Mouse (Mus musculus): ENCODE data around the gene P3h3. TPM values are rescaled to one million over a fixed set of nuclear protein-coding genes. Genes with fewer than 3 reads are reported as not detected.
"Not testable (repeated sequence)": the region's sequence is repeated elsewhere in the genome, so short reads cannot be mapped to it uniquely, and the experiment has no call there.

The P3h3 gene
- polyA plus RNA-seq, 1 experiment from 2014 or later = 9.7 TPM

DNA sequence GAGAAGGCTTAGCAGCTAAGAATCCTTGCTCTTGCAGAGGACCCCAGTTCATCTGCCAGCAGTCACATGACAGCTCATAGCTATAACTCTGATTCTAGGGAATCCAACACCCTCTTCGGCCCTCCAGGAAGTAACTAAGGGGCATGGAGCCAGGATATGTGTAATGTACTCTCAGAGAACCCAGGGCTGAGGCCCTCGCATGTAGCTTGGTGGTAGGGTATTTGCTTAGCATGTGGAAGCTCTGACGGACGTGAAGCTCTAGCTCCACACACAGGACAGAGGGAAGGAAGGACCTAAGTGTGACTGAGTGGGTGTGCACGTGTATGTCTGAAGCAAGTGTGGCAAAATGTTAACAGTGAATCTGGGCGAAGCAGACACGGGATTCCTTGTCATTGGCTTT lies 21.1 kb downstream of the P3h3 start:
- no peak for DNase-seq (ENCODE audit: extremely low spot score, low spot score)
- Histone ChIP-seq H3K27me3 (ENCODE audit: poor library complexity, severe bottlenecking) (peaks cover 14% of the 10 kb centered on the region; the same call in 1 of the 2 replicates), H3K4me1 (peaks cover 71% of the 10 kb centered on the region), H3K36me3 (replicated peaks) (peaks cover 48% of the 10 kb centered on the region), H3K27ac (no peak overlapping the region), H3K4me3 (no peak overlapping the region), H3K9me3 (no peaks in the 10 kb centered on the region)
- WGBS = 87% methylated on average over 7 of the region's 7 CpGs

DNA sequence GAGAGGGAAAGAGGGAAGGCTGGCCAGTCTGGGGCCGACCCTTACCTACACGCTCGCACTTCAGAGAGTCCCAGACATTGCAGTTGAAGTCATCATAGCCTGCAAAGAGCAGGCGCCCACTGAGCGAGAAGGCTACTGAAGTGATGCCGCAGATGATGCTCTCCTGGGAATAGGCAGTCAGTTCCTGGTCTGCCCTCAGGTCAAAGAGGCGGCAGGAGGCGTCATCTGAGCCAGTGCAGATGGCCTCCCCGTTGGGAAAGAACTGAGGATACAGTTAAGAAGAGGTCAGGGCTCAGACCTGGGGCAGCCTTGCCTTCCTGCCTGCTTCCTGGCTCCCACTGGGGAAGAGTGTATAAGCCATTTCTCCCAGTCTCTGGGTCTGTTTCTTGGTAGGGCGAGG lies 22.0 kb downstream of the P3h3 start:
- DNase-seq (ENCODE audit: extremely low spot score, low spot score) = no peak
- Histone ChIP-seq H3K4me1 (peaks cover 76% of the 10 kb centered on the region), H3K4me3 (peak overlapping the region; percentile 13; the same call in 1 of the 2 replicates), H3K27ac (peak overlapping the region; percentile 17; the same call in 1 of the 2 replicates), H3K9me3 (no peaks in the 10 kb centered on the region), H3K36me3 (replicated peaks) (peaks cover 47% of the 10 kb centered on the region), H3K27me3 (ENCODE audit: poor library complexity, severe bottlenecking) (peaks cover 11% of the 10 kb centered on the region; the same call in 1 of the 2 replicates)
- 60% methylated on average over 10 of the region's 10 CpGs for WGBS

GRCm38 (mm10) chr6:124834512-124835081 lies 23.0 kb downstream of the P3h3 start:
- no peaks in the 10 kb centered on the region for H3K9me3 ChIP-seq
- no peak overlapping the region for H3K27ac ChIP-seq
- H3K27me3 ChIP-seq (ENCODE audit: poor library complexity, severe bottlenecking) = peaks cover 6% of the 10 kb centered on the region; the same call in 1 of the 2 replicates
- WGBS = 85% methylated on average over 6 of the region's 6 CpGs
- no peak overlapping the region for H3K4me3 ChIP-seq
- DNase-seq (ENCODE audit: extremely low spot score, low spot score) = no peak
- H3K4me1 ChIP-seq = peaks cover 70% of the 10 kb centered on the region
- peaks cover 47% of the 10 kb centered on the region for H3K36me3 ChIP-seq (replicated peaks)

GRCm38 (mm10) chr6:124831649-124832048 lies 25.9 kb downstream of the P3h3 start:
- no peak for DNase-seq (ENCODE audit: extremely low spot score, low spot score)
- Histone ChIP-seq H3K4me1 (peaks cover 74% of the 10 kb centered on the region), H3K9me3 (no peaks in the 10 kb centered on the region), H3K27ac (no peak overlapping the region), H3K27me3 (ENCODE audit: poor library complexity, severe bottlenecking) (no peaks in the 10 kb centered on the region), H3K36me3 (replicated peaks) (peaks cover 57% of the 10 kb centered on the region), H3K4me3 (peak overlapping the region; percentile 74)
- WGBS = 96% methylated on average over 8 of the region's 8 CpGs

- H3K36me3 ChIP-seq (replicated peaks) = peaks cover 62% of the 10 kb centered on the region
- 93% methylated on average over 4 of the region's 4 CpGs for WGBS
- not testable (repeated sequence) for H3K27ac ChIP-seq; DNase-seq (ENCODE audit: extremely low spot score, low spot score); H3K9me3 ChIP-seq; H3K27me3 ChIP-seq (ENCODE audit: poor library complexity, severe bottlenecking)
- peaks cover 73% of the 10 kb centered on the region for H3K4me1 ChIP-seq
- peak overlapping the region; percentile 74 for H3K4me3 ChIP-seq
Observed at GRCm38 (mm10) chr6:124831199-124831598, 26.4 kb downstream of the P3h3 start.

DNA sequence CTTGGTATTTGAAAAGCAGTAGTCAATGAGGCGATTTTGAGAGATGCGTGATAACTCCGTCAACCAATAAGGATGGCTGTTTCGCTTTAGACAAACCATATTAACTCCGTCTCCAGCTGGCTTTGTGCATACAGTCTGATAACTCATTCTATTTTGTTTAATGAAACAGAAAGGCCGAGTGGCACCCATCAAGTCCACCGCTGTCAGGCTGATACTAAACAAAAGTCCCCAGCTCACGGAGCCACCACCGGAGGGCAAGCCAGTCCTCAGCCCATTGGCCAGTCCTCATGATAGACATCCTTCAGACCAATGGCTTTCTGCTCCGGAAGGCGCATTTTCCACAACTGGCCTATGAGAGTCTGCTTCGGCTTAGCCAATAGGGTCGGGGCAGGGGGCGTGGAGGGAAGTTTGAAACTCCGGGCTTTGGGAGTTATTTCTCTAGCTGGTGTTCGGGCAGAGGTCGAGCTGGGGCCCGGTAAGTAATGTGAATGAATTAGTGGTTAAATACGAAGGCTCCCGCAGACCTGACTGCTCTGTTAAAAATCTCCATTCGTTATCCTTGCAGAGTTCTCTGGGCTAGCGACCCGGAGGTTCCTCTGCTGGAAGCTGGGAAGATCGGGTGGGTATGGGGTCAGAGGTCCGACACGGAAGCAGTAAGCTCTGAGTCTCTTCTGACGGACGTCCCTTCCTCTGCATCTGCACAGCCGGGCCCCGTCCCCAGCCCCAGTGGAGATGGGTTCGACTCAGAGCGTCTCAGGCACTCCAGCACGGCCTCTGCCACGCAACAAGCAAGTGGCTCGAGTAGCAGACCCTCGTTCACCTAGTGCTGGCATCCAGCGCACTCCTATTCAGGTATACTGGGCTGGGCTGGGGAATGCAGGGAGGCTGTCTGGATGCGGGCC lies 27.5 kb downstream of the P3h3 start:
- no peaks in the 10 kb centered on the region for H3K27me3 ChIP-seq (ENCODE audit: poor library complexity, severe bottlenecking)
- peaks cover 65% of the 10 kb centered on the region for H3K36me3 ChIP-seq (replicated peaks)
- H3K4me3 ChIP-seq = peak overlapping the region; percentile 74
- DNase-seq (ENCODE audit: extremely low spot score, low spot score) = peak; percentile 95
- H3K4me1 ChIP-seq = peaks cover 61% of the 10 kb centered on the region
- H3K9me3 ChIP-seq = no peaks in the 10 kb centered on the region
- under 1% methylated on average over 38 of the region's 38 CpGs for WGBS
- peak overlapping the region; percentile 93 for H3K27ac ChIP-seq

DNA sequence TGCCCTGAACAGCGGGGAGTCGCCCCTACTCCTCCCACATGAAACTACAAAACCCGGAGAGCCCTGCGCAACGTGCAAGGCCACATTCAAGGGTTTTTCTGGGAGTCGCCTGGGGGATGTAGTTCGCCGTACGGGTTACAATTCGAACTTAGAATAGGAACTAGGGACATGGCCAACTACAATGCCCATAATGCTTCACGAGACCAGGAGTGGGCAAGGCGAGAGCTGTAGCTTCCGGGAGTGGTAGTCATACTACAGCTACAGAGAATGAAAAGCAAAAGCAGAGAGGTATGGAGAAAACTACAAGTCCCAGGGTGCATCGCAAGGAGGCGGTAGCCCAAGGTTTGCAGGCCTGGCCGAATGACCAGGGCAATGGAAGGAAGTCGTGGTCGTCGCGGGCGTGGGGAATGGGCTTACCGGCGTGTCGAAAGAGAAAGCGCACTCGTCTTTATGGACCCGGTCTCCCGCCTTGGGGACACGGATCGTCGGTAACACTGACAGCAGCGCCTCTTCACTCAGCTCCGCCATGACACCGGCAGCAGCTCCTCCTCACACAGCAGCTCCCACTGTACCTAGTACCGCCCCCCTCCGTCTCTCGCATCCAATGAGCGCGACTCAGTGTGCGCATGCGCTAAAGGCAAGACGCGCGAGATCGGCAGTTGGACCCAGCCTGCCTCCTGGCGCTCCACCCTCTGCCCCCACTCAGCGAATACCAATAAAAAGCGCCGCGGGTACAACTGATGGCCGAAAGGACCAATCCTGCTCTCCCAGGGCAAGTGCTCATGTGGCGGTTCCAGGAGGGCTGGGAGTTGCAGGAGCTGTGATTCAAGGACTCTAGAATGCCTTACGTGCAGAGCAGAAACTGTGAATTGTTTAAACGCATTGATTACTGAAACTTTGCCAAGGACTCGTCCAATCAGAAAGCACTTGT lies 28.4 kb downstream of the P3h3 start, which contains the start of the genes Usp5 and Cdca3:
TSS of gene Usp5 (minus strand) at position 617 of the 931 bp plus-strand sequence.
TSS of gene Cdca3 (plus strand) at position 680 of the 931 bp plus-strand sequence.
- DNase-seq (ENCODE audit: extremely low spot score, low spot score) = peak; percentile 99
- Histone ChIP-seq H3K9me3 (no peaks in the 10 kb centered on the region), H3K4me3 (peak within 1 kb of the TSS; percentile 74), H3K27ac (peak within 1 kb of the TSS; percentile 93), H3K27me3 (ENCODE audit: poor library complexity, severe bottlenecking) (no peaks in the 10 kb centered on the region), H3K36me3 (replicated peaks) (peaks cover 65% of the 10 kb centered on the region), H3K4me1 (peaks cover 55% of the 10 kb centered on the region)
- under 1% methylated on average over 55 of the region's 55 CpGs for WGBS

DNA sequence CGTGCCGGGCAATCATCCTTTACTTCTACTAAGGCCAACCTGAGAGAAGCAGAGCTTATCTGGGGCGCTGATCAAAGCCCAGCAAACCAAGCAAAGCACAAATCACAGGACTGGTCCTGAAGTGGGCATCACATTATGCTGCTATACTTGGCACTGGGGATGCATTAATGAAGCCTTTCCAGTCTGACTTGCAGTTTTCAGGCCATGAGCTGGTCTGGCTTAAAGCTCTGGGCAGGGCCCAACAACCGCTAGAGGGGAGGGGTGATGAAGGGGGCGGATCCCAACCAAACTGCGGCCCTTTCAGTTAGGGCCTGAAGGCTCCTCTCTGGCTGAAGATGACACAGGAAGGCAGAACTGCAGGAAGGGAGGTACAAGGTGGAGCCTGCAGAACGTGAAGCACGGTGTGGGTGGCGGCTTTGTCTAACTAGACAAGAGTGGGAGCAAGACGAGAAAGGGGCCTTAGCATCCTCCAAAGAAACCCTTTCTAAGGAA lies 29.4 kb downstream of the P3h3 start:
- H3K4me1 ChIP-seq = peaks cover 45% of the 10 kb centered on the region
- peak; percentile 43 for DNase-seq (ENCODE audit: extremely low spot score, low spot score)
- no peaks in the 10 kb centered on the region for H3K9me3 ChIP-seq
- no peaks in the 10 kb centered on the region for H3K27me3 ChIP-seq (ENCODE audit: poor library complexity, severe bottlenecking)
- peak overlapping the region; percentile 74 for H3K4me3 ChIP-seq
- H3K27ac ChIP-seq = peak overlapping the region; percentile 93
- WGBS = 29% methylated on average over 10 of the region's 10 CpGs
- peaks cover 65% of the 10 kb centered on the region for H3K36me3 ChIP-seq (replicated peaks)

DNA sequence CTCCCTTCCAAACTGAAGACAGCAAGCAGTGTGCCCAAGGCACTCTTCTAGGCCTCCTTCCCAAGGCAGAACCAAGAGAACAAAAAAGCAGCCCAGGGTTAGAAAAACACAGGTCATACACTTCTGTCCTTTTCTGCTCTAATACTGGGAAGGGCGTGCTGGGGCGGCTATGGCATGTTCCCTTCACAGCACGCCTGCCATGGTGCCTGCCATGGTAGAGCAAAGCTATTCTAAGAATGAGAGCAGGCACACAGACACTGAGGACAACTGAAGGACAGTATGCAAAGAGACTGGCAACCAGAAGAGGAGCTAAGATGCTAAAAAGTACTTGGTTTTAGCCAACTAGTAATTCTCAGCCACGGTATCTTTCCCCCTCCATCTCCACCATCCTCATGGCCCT lies 35.5 kb downstream of the P3h3 start:
- no peak for DNase-seq (ENCODE audit: extremely low spot score, low spot score)
- H3K36me3 ChIP-seq (replicated peaks) = peaks cover 99% of the 10 kb centered on the region
- 96% methylated on average over 4 of the region's 4 CpGs for WGBS

GRCm38 (mm10) chr6:124820891-124821290 lies 36.7 kb downstream of the P3h3 start:
- Histone ChIP-seq H3K27ac (no peak overlapping the region), H3K4me1 (no peaks in the 10 kb centered on the region), H3K4me3 (no peak overlapping the region), H3K9me3 (no peaks in the 10 kb centered on the region), H3K27me3 (ENCODE audit: poor library complexity, severe bottlenecking) (no peaks in the 10 kb centered on the region), H3K36me3 (replicated peaks) (peaks cover 100% of the 10 kb centered on the region)
- no peak for DNase-seq (ENCODE audit: extremely low spot score, low spot score)
- 92% methylated on average over 5 of the region's 5 CpGs for WGBS

More for the DNA sequence above, 35.5 kb downstream of the P3h3 start:
- Histone ChIP-seq H3K27ac (no peak overlapping the region), H3K9me3 (no peaks in the 10 kb centered on the region), H3K27me3 (ENCODE audit: poor library complexity, severe bottlenecking) (no peaks in the 10 kb centered on the region), H3K4me1 (no peaks in the 10 kb centered on the region), H3K4me3 (no peak overlapping the region)

GRCm38 (mm10) chr6:124817971-124818370 lies 39.6 kb downstream of the P3h3 start:
- Histone ChIP-seq H3K4me3 (no peak overlapping the region), H3K4me1 (peaks cover 22% of the 10 kb centered on the region), H3K27me3 (ENCODE audit: poor library complexity, severe bottlenecking) (no peaks in the 10 kb centered on the region), H3K9me3 (no peaks in the 10 kb centered on the region), H3K36me3 (replicated peaks) (peaks cover 87% of the 10 kb centered on the region), H3K27ac (no peak overlapping the region)
- 91% methylated on average over 8 of the region's 8 CpGs for WGBS
- no peak for DNase-seq (ENCODE audit: extremely low spot score, low spot score)

GRCm38 (mm10) chr6:124817563-124817962 lies 40.0 kb downstream of the P3h3 start:
- no peaks in the 10 kb centered on the region for H3K9me3 ChIP-seq
- no peaks in the 10 kb centered on the region for H3K27me3 ChIP-seq (ENCODE audit: poor library complexity, severe bottlenecking)
- 97% methylated on average over 8 of the region's 8 CpGs for WGBS
- no peak for DNase-seq (ENCODE audit: extremely low spot score, low spot score)
- H3K36me3 ChIP-seq (replicated peaks) = peaks cover 87% of the 10 kb centered on the region
- no peak overlapping the region for H3K4me3 ChIP-seq
- no peak overlapping the region for H3K27ac ChIP-seq
- peaks cover 26% of the 10 kb centered on the region for H3K4me1 ChIP-seq
